Mouse (Mus musculus) kidney, embryonic 14.5 days (tissue): Measurements from ENCODE around the gene Chst12. TPM values are rescaled to one million over a fixed set of nuclear protein-coding genes. Genes with fewer than 3 reads are reported as not detected.

Experiments used
- ATAC-seq: fragments of 200-750 bp; cut with Nextera tagmentation; 2 replicates; pipeline ENCODE4 v1.8.0; 2017; ENCODE audit warnings: moderate number of reproducible peaks, mild to moderate bottlenecking, moderate TSS enrichment, moderate library complexity; ENCODE audit not compliant: low FRiP score, low TSS enrichment
- H3K27ac ChIP-seq: fragments of 300-500 bp; sonication (generic); 2 replicates; pipeline ENCODE4 v1.5.1; 2014; ENCODE audit warnings: low read depth, mild to moderate bottlenecking, low read length, moderate library complexity, mixed read lengths
- H3K27me3 ChIP-seq: fragments of 300-500 bp; sonication (generic); 2 replicates; pipeline ENCODE4 v1.6.1; 2014; ENCODE audit warnings: mild to moderate bottlenecking, low read length; ENCODE audit not compliant: control insufficient read depth, insufficient read depth
- H3K36me3 ChIP-seq: fragments of 300-500 bp; sonication (generic); 2 replicates; pipeline ENCODE4 v1.6.1; 2014; ENCODE audit warnings: low read length, mixed read lengths; ENCODE audit not compliant: control insufficient read depth, insufficient read depth
- H3K4me1 ChIP-seq: fragments of 300-500 bp; sonication (generic); 2 replicates; pipeline ENCODE4 v1.6.1; 2014; ENCODE audit warnings: low read length, mixed read lengths; ENCODE audit not compliant: control insufficient read depth, insufficient read depth
- H3K4me2 ChIP-seq: fragments of 300-500 bp; sonication (generic); replicated peaks from 2 replicates; pipeline ENCODE4 v1.6.1; 2014; ENCODE audit warnings: low read depth, mild to moderate bottlenecking, low read length
- H3K4me3 ChIP-seq: fragments of 300-500 bp; sonication (generic); 2 replicates; pipeline ENCODE4 v1.5.1; 2014; ENCODE audit warnings: mild to moderate bottlenecking, low read length
- H3K9ac ChIP-seq: fragments of 300-500 bp; sonication (generic); 2 replicates; pipeline ENCODE4 v1.6.1; 2014; ENCODE audit warnings: low read depth, mild to moderate bottlenecking, low read length, moderate library complexity
- H3K9me3 ChIP-seq: fragments of 300-500 bp; sonication (generic); 2 replicates; pipeline ENCODE4 v1.6.1; 2016; ENCODE audit warnings: low read length; ENCODE audit not compliant: control insufficient read depth
- WGBS: fragments of 180-500 bp; shearing (Covaris S2); extraction: QIAGEN DNeasy Blood & Tissue Kit; methylation state at CpG from one replicate; pipeline ENCODE4 v1.1.7; 2014; 5-methylcytosine and 5-hydroxymethylcytosine counted together
- polyA plus RNA-seq: library from polyadenylated mRNA; unstranded; fragments of >200 nt; fragmentation: Nextera tagmentation; extraction: Ambion mirVana; gene quantifications from 2 replicates; pipeline ENCODE4 v1.2.1, GENCODE M21; 2014

The Chst12 gene
- polyA plus RNA-seq, 1 experiment from 2014 or later, result 17.5 TPM

DNA sequence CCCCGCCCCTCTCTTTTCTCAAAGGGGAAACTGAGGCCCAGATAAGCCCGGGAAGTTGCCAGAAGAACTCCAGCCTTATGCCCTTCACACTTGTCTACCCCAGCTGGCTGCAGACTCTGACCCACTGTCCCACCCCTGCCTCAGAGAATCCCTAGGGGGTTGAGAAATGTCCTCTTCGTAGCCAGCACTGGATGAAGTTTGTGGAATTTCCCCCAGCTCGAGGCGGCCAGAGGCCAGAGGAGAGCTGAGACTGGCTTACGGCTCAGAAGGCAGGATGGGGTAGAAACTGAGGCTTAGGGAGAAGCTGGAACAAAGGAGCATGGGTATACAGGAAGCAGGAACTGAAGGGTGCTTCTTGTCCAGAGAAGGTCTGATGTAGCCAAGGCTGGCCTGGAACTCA is 67.3 kb downstream of the Chst12 start:
- no peak overlapping the region for H3K27ac ChIP-seq
- ATAC-seq, result no peak

More for the DNA sequence above, 67.3 kb downstream of the Chst12 start:
- H3K9me3 ChIP-seq, result no peaks in the 10 kb centered on the region
- no peak overlapping the region for H3K4me2 ChIP-seq
- H3K4me3 ChIP-seq, result no peak overlapping the region
- no peak overlapping the region for H3K9ac ChIP-seq
- H3K36me3 ChIP-seq, result no peaks in the 10 kb centered on the region
- 69% methylated on average over 6 of the region's 6 CpGs for WGBS
- H3K4me1 ChIP-seq, result peaks cover 10% of the 10 kb centered on the region
- H3K27me3 ChIP-seq, result no peaks in the 10 kb centered on the region

Other genes with a start within 250 kb of the Chst12 start
- gene Mad1l1, start 184.0 kb upstream of the Chst12 start, polyA plus RNA-seq, result 37.0 and 47.4 TPM in 2 replicates
- 53.7 and 61.4 TPM in 2 replicates for gene Nudt1, start 183.9 kb upstream of the Chst12 start, polyA plus RNA-seq
- 19.5 and 22.0 TPM in 2 replicates for gene Mrm2, start 173.7 kb upstream of the Chst12 start, polyA plus RNA-seq
- 10.5 and 12.9 TPM in 2 replicates for gene Snx8, start 116.3 kb upstream of the Chst12 start, polyA plus RNA-seq
- 139 and 188 TPM in 2 replicates for gene Eif3b, start 86.2 kb upstream of the Chst12 start, polyA plus RNA-seq
- not detected in 2 replicates for gene Gm4869, start 59.9 kb upstream of the Chst12 start, polyA plus RNA-seq
- gene Grifin, start 59.5 kb downstream of the Chst12 start, polyA plus RNA-seq, result 0.34 TPM in 1 of 2 replicates, not detected in the other
- 32.2 and 39.0 TPM in 2 replicates for gene Lfng, start 101.8 kb downstream of the Chst12 start, polyA plus RNA-seq
- gene Ttyh3, start 143.5 kb downstream of the Chst12 start, polyA plus RNA-seq, result 40.0 and 48.5 TPM in 2 replicates
- 19.4 and 26.8 TPM in 2 replicates for gene Iqce, start 196.8 kb downstream of the Chst12 start, polyA plus RNA-seq
- gene Brat1, start 199.5 kb downstream of the Chst12 start, polyA plus RNA-seq, result 12.0 and 14.6 TPM in 2 replicates
- gene Amz1, start 218.6 kb downstream of the Chst12 start, polyA plus RNA-seq, result 1.1 and 1.5 TPM in 2 replicates